8 mouse cellular contexts compared by ENCODE assay signal in the genomic region with DNA sequence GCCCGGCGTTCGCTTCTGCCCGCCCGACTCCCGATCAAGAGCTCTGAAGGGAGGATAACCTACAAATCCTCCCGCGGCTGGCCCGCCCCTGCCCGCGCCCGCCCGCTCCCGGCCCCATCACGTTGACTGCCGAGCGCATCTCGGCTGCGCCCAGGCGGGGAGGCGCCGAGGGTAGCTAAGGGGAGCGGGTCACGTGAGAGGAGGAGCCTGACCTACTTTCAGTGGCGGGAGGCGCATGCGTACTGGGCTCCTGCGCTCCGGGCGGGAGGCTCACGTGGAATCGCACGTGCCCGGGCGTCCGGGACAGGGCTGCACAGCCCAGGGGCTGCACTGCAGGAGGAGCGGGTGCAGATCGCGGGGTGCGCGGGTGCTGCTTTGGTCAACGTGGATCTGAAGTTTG. TPM values are rescaled to one million over a fixed set of nuclear protein-coding genes. Genes with fewer than 3 reads are reported as not detected.
DNase-seq lines count a peak whose midpoint lies in the region; ATAC-seq and TF ChIP-seq lines count a peak whose summit lies in the region.

No protein-coding gene starts in this region.

- DNase-seq in brain, embryonic 18.5 days (ENCODE audit: low read depth, low spot score) = peak; percentile 92
- peak; percentile 62 for DNase-seq in fibroblast of lung, adult 2 months (ENCODE audit: low read depth)
- DNase-seq in kidney, postnatal 10 days = peak; percentile 99
- DNase-seq in liver, embryonic 11.5 days (ENCODE audit: low spot score) = peak; percentile 86
- DNase-seq in neural tube, embryonic 10.5 days (ENCODE audit: extremely low spot score, low spot score) = peak; percentile 95

- no peak for TF ChIP-seq CTCF in C2C12 (IDR thresholded peaks at IDR 0.05; ENCODE audit: control insufficient read depth, insufficient read depth, insufficient read length)

- peak overlapping the region; percentile 31 for H3ac ChIP-seq in C2C12 (ENCODE audit: control insufficient read depth, insufficient read length, low read depth)

- H3K4me3 ChIP-seq in C2C12 (ENCODE audit: insufficient read depth, poor library complexity, severe bottlenecking) = no peak overlapping the region
- H3K4me3 ChIP-seq in heart, embryonic 14.5 days (ENCODE audit: control insufficient read depth in 1 of 2, insufficient read depth in 1 of 2, low read depth in 1 of 2, low read length in 2 of 2) = peak overlapping the region; percentile 30 to 35
- H3K4me3 ChIP-seq in liver, embryonic 11.5 days (ENCODE audit: low read depth, low read length) = peak overlapping the region; percentile 29
- peak overlapping the region; percentile 25 for H3K4me3 ChIP-seq in stomach, embryonic 15.5 days (replicated peaks)

- H3K4me1 ChIP-seq in heart, embryonic 14.5 days (ENCODE audit: control insufficient read depth in 2 of 2, insufficient read depth in 2 of 2, low read length in 2 of 2) = peaks cover 7 to 15% of the 10 kb centered on the region in 2 experiments; a peak in 3 of 4 replicates
- H3K4me1 ChIP-seq in liver, embryonic 11.5 days (replicated peaks; ENCODE audit: control insufficient read depth, insufficient read depth, low read length) = no peaks in the 10 kb centered on the region
- 0 out of 2 replicates have a peak, but pooled peaks cover 9% of the 10 kb centered on the region for H3K4me1 ChIP-seq in stomach, embryonic 15.5 days

- H3K9ac ChIP-seq in heart, embryonic 14.5 days (ENCODE audit: low read length) = peak overlapping the region; percentile 62
- peak overlapping the region; percentile 10; the same call in 1 of the 2 replicates for H3K9ac ChIP-seq in liver, embryonic 11.5 days (ENCODE audit: low read depth, low read length)
- H3K9ac ChIP-seq in stomach, embryonic 15.5 days = no peak overlapping the region

- under 1% methylated on average over 42 of the region's 42 CpGs for WGBS in heart, embryonic 14.5 days
- WGBS in liver, embryonic 11.5 days = 1% methylated on average over 42 of the region's 42 CpGs
- under 1% methylated on average over 42 of the region's 42 CpGs for WGBS in stomach, embryonic 15.5 days

- H3K9me3 ChIP-seq in heart, embryonic 14.5 days (ENCODE audit: control insufficient read depth, low read length) = no peaks in the 10 kb centered on the region
- no peaks in the 10 kb centered on the region for H3K9me3 ChIP-seq in liver, embryonic 11.5 days (ENCODE audit: control insufficient read depth, low read length)
- H3K9me3 ChIP-seq in stomach, embryonic 15.5 days = no peaks in the 10 kb centered on the region

- ATAC-seq in heart, embryonic 14.5 days (ENCODE audit: insufficient number of reproducible peaks, insufficient read depth, low FRiP score, low read depth) = peak; percentile 97
- peak; percentile 95 for ATAC-seq in liver, embryonic 11.5 days (replicated peaks; ENCODE audit: low FRiP score)
- peak; percentile 98 for ATAC-seq in stomach, embryonic 15.5 days (ENCODE audit: insufficient read depth, low FRiP score, low read depth)

- H3K79me2 ChIP-seq in C2C12 (ENCODE audit: control insufficient read depth, insufficient read depth) = no peaks in the 10 kb centered on the region

- no peak overlapping the region for H3K27ac ChIP-seq in heart, embryonic 14.5 days (replicated peaks in 1 of 2; ENCODE audit: control insufficient read depth in 1 of 2, insufficient read depth in 1 of 2, low read depth in 2 of 2, low read length in 2 of 2)
- no peak overlapping the region for H3K27ac ChIP-seq in liver, embryonic 11.5 days (ENCODE audit: low read depth, low read length)
- no peak overlapping the region for H3K27ac ChIP-seq in stomach, embryonic 15.5 days

- no peaks in the 10 kb centered on the region for H3K79me3 ChIP-seq in C2C12 (ENCODE audit: low read depth)

- peaks cover 26% of the 10 kb centered on the region for H3K27me3 ChIP-seq in C2C12 (ENCODE audit: control insufficient read depth, insufficient read depth, insufficient read length)
- 0 out of 2 replicates have a peak, but pooled peaks cover 5% of the 10 kb centered on the region for H3K27me3 ChIP-seq in heart, embryonic 14.5 days (ENCODE audit: control insufficient read depth, insufficient read depth, low read length)
- peaks cover 12% of the 10 kb centered on the region for H3K27me3 ChIP-seq in liver, embryonic 11.5 days (replicated peaks; ENCODE audit: control insufficient read depth, insufficient read depth, low read length)
- no peaks in the 10 kb centered on the region for H3K27me3 ChIP-seq in stomach, embryonic 15.5 days (replicated peaks)

- H3K36me3 ChIP-seq in C2C12 (ENCODE audit: control insufficient read depth, insufficient read depth) = no peaks in the 10 kb centered on the region
- no peaks in the 10 kb centered on the region for H3K36me3 ChIP-seq in heart, embryonic 14.5 days (ENCODE audit: control insufficient read depth, insufficient read depth, low read length)
- no peaks in the 10 kb centered on the region for H3K36me3 ChIP-seq in liver, embryonic 11.5 days (ENCODE audit: control insufficient read depth, insufficient read depth, low read length)
- no peaks in the 10 kb centered on the region for H3K36me3 ChIP-seq in stomach, embryonic 15.5 days

- H3K4me2 ChIP-seq in heart, embryonic 14.5 days (ENCODE audit: low read length) = peak overlapping the region; percentile 69
- H3K4me2 ChIP-seq in liver, embryonic 11.5 days = peak overlapping the region; percentile 59
- peak overlapping the region; percentile 58 for H3K4me2 ChIP-seq in stomach, embryonic 15.5 days

TF ChIP-seq in C2C12, 6 proteins besides CTCF, POLR2A, EP300 and RAD21:
- TF ChIP-seq CEBPB (IDR thresholded peaks at IDR 0.05; ENCODE audit: low read depth) (no peak), USF1 (IDR thresholded peaks at IDR 0.05; ENCODE audit: low read depth) (peak; percentile 90), MAX (IDR thresholded peaks at IDR 0.05) (peak; percentile 97), MYOD1 (IDR thresholded peaks at IDR 0.05; ENCODE audit: control insufficient read depth, insufficient read length, low read depth) (no peak), MYOG (IDR thresholded peaks at IDR 0.05; ENCODE audit: control insufficient read depth, extremely low read depth, insufficient read length) (no peak), FOSL1 (IDR thresholded peaks at IDR 0.05; ENCODE audit: insufficient read depth, low read length, poor library complexity, severe bottlenecking) (no peak)

RNA-seq across cellular contexts. Expression of gene Hlf, which starts 27.2 kb away (rescaled TPM):
- polyA plus RNA-seq in C2C12 (2012; fragmentation: generic; extraction: Trizol) = 0.16 TPM
- polyA plus RNA-seq in heart, embryonic 14.5 days (2014; fragmentation: Nextera tagmentation; extraction: Ambion mirVana) = 4.3 TPM in 2 replicates
- 6.6 and 6.9 TPM in 2 replicates for polyA plus RNA-seq in liver, embryonic 11.5 days (2014; fragmentation: Nextera tagmentation; extraction: Ambion mirVana)
- 1.8 and 1.9 TPM in 2 replicates for polyA plus RNA-seq in stomach, embryonic 15.5 days (2015; fragmentation: Nextera tagmentation; extraction: Ambion mirVana)
